Mouse (Mus musculus): ENCODE measurements around the gene Hhex. TPM values are rescaled to one million over a fixed set of nuclear protein-coding genes. Genes with fewer than 3 reads are reported as not detected.

Hhex gene
- total RNA-seq, 2 experiments from 2014 or later, result 3.4 to 3.9 TPM

DNA sequence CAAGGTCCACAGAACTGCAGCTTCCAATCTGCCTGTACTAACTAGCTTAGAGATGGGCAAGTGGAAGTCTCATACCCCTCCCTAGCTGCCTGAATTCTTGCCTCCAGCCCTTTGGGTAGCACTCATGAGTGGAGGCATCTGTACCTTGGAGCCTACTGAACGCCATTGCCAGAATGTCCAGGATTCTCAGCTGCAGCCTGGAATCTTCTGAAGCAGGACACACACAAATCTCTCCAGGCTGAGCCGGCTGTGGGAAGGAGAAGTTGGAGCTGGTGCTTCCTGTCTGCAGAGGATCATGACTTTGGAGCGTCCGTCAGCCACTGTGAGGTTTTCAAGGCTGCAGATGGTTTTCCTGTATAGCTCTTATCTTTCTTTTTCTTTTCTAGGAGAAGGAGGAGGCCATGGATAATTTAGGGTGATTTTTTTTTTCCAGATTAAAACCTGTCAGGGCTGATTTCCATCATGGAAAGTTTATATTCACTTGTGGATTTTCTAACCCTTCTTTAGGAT lies 9.1 kb downstream of the Hhex start:
- no peak for DNase-seq
- intact Hi-C loops (cut with DNase I; ENCODE audit: low total_unique reads), result no loop called here

DNA sequence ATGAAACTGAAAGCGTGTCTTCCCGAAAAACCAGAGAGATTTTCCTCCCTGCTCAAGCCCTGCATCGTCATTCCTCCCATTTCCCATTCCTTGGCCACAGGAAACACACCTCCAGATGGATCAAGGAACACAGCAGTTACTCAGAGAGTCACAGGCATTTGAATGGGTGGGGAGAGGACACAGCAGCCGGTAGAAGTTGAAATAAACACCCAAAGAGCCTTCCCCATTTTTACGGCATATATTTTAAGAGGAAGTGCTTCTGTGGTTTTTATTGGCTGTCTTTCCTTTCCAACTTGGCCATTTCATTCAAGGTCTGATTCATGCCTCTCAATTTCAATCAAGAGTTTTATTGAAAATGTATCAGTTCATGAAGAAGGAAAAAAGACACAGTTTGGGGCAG lies 13.6 kb downstream of the Hhex start:
- DNase-seq, result no peak
- intact Hi-C loops (cut with DNase I; ENCODE audit: low total_unique reads), result no loop called here

DNA sequence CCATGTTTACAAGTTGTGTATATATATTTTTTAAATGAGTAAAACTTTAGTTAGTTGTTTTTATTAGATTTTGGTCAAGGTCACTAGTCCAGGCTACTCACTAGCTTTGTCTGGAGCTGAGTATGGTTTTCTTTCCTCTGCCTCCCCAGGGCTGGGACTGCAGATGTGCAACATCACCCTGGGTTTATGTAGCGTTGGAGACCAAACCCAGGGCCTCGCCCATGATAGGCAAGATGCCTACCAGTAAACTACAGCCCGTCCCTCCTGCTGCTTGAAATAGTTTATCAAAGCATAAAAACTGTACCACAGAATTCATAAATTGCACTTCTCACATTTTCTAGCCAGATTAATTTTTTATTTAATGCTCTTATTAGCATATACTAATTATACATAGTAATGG lies 14.6 kb downstream of the Hhex start:
- intact Hi-C loops (cut with DNase I; ENCODE audit: low total_unique reads), result no loop called here
- DNase-seq, result no peak

DNA sequence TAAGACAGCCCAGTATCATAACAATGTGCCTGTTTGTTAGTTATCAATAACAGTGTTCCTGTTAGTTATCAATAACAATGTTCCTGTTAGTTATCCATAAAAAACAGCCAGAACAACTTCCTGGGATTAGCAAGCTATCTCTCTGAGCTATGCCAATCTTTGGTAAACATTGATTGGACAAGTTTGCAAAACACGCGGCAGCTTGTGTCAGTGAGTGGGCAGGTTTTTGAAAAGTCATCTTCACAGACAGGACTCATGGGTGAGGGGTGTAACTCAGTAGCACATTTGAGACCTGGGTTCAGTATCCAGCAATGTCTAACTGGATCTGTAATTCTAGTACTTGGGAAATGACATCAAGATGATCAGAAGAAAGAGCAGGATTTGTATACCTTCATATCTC lies 20.9 kb downstream of the Hhex start:
- intact Hi-C loops (cut with DNase I; ENCODE audit: low total_unique reads), result no loop called here
- DNase-seq, result no peak

DNA sequence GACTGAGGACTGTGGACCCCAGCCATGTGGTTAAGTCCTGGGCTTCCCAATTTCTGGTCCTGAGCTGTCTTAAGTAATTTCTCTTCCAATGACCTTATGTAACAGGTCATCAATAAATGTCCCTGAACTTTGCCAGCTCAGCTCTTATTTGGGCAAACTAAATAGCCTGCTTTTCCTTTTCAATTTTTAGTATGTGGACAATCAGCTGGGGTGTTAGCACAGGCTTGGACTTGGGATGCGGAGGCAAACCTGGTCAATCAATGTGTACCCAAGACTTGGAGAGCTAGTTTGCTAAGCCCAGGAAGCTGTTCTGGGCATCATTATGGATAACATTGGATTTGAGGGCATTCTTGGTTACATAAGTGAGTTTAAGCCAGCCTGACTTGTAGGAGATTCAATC lies 21.4 kb downstream of the Hhex start:
- intact Hi-C loops (cut with DNase I; ENCODE audit: low total_unique reads), result no loop called here
- DNase-seq, result no peak

DNA sequence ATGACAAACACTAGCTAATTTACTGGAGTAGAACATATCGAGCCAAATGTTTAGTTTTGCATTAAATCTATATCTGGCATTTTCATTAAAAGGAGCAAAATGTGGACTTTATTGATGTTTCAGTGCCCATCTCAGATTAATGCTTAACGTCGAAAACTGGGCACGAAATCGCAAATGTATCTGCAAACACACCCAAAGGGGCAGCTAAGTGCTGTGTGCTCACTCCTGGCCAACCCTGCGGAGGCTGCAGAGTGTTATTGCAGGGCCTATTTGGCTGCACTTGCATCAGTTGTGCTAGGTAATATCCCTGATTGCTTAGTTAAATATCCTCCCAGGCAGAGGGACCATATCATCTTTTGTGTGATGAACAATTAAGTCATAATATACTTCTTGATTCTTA lies 23.4 kb downstream of the Hhex start:
- intact Hi-C loops (cut with DNase I; ENCODE audit: low total_unique reads), result no loop called here

DNA sequence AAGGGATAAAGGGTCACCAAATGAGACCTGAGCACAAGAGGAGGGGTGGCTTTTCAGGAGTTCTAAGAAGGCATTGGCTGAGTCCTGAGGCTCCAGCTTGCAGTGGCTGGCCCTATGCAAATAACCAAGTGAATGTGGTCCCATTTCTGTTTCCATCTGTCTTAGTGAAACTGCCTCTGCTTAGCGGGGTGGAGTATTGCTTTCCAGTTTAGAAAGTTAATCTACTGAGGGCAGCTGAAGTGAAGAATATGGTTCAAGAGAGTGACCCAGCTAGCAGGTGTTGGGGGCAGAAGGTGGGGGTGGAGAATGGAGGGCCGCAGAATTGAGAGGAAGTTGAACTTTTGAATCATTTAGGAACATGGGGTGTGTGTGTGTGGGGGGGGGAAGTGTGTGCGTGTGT lies 31.8 kb downstream of the Hhex start:
- no peak for DNase-seq
- intact Hi-C loops (cut with DNase I; ENCODE audit: low total_unique reads), result no loop called here

More for the DNA sequence above, 23.4 kb downstream of the Hhex start:
- DNase-seq, result no peak

DNA sequence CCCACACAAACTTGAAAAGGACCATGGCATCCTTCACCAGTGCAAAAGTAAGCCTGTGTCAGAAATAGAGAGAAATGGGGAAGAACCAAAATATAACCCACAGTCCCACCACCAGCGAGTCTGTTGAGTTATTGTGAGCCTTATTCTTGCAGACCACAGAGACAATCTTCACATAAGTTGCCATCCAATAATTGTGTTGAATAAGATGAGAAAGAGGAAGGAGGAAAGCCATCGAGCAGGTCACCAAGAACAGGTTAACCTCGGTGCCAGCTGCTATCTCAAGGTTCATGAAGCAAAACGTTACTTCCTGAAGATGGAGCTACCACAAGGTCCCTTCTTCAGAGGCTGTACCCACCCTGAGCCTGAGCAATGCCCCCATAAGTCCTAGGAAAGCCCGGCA lies 32.4 kb downstream of the Hhex start:
- no peak for DNase-seq
- intact Hi-C loops (cut with DNase I; ENCODE audit: low total_unique reads), result no loop called here

DNA sequence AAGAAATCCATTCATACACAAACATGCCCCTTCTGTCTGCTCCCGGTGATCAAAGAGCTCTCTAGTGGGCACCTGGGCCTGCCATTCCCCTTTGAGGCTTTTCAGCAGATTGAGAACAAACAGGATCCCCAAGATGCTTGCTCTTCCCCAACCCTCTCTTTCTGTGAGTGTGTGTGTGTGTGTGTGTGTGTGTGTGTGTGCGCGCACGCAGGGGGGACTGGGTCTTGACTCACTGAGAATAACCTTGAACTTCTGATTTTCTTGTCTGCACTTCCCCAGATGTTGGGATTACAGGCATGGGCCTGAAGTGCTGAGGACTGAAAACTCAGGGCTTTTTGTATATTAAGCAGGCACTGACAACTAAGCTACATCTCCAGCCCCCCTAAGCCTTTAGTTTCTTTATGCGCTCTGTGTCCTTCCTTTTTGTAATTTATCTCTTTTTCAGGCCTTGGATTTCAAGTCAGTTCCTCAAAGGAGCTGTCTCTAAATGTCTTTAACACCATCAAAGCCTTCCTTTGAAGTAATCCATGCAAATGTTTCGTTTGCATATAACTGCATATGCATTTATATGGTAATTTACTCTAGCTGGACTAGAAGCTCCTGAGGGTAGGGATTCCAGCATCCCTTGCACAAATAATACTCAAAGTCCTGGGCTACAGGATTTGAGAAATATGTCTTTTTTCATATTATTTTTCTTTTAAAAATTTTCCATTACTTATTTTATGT lies 34.4 kb downstream of the Hhex start:
- no peak for DNase-seq
- intact Hi-C loops (cut with DNase I; ENCODE audit: low total_unique reads), result no loop called here

DNA sequence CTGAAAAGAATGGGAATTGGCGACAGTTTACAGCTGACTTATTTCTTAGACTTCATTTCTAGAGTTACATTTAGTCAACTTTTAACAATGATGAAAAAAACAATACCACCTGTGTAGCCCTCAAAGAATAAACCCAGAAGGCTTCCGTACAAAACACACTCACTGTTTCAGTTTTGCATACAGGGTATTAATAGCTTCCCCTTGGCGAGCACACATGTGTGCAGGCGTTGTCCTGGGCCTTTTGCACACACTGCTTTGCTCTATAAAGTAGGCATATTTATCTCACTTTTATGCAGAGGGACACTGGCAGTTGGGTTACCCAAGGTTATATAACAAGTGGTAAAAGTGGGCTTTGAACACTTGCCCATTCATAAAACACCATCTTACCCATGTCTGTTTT lies 37.1 kb downstream of the Hhex start:
- intact Hi-C loops (cut with DNase I; ENCODE audit: low total_unique reads), result no loop called here
- no peak for DNase-seq

DNA sequence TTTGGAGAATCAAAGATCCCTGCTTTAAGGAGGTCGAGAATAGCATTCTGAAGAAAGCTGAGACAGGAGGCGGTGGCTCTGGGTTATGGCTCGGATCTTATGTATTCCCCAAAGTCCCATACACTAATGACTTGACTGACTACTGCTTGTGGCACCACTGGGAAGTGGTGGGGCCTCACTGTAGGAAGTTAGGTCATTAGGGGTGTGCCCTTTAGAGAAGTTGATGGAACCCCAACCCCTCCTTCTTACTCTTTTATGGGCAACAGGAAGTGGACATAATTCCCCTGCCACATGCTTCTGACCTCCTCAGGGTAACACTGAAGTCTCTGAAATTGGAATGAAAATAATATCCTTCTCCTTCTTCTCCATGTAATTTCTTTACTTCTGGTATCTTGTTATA lies 38.0 kb downstream of the Hhex start:
- intact Hi-C loops (cut with DNase I; ENCODE audit: low total_unique reads), result no loop called here
- no peak for DNase-seq

DNA sequence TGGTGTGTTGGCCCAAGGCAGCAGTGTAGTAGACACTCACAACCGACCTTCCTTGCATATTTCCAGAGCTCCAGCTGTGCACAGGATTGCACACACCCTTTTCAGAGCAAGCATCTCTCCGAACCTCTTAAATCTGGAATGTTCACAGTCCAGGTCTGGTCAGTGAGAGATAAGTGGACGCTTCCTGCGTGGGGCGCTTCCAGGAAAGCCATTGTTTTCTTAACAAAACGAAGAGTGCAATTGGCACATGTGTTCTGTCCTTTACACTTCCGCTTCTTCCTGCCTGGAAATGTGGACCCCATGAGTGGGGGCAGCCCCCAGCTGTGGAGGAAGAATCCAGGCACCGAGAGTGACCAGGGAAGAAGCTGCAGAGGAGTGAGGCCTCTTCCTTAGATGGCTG lies 47.1 kb downstream of the Hhex start:
- DNase-seq, result no peak
- intact Hi-C loops (cut with DNase I; ENCODE audit: low total_unique reads), result no loop called here

DNA sequence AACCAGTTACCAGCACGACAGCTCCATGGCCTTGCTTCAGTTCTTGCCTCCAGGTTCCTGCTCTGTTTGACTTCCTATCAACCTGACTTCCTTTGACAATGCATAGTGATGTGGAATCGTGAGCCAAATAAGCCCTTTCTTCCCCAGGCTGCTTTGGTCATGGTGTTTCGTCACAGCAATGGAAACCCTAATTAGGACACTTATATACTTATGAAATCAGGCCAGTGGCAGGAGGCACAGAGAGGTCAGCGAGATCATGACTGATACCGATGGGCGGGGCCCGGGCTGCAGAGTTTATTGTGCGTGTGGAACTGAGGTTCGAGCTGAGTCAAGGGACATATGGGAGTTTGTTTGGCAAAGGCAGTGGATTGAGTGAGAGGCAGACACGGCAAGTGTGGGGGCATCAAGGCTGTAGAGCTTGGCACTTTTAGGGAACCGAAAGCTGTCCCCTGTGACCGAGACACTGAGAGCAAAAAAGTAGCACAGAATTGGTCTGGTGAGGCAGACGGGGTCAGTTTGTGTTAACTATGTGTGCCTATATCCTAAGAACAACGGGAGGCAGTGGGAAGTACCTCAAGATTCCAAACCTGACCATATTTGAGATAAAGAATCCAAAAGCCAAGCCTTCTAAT lies 48.1 kb downstream of the Hhex start:
- intact Hi-C loops (cut with DNase I; ENCODE audit: low total_unique reads), result no loop called here
- DNase-seq, result no peak

DNA sequence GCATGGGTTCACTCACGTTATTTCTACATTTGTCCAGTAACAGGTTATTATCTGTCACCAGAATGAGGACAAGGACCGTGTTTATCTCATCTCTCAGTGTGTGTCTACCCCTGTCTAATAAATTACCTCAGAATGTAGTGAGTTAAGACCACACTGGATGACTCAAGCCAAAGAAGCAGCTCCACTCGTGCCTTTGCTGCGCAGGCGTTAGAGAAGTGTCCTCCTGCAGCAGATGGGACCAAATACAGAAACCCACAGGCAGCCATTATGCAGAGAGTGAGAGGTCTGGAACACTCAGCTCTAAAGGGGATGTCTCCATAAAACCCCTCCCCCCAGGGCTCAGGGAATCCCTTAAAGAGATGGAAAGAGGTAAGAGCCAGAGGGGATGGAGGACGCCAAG lies 50.2 kb downstream of the Hhex start:
- intact Hi-C loops (cut with DNase I; ENCODE audit: low total_unique reads), result no loop called here

DNA sequence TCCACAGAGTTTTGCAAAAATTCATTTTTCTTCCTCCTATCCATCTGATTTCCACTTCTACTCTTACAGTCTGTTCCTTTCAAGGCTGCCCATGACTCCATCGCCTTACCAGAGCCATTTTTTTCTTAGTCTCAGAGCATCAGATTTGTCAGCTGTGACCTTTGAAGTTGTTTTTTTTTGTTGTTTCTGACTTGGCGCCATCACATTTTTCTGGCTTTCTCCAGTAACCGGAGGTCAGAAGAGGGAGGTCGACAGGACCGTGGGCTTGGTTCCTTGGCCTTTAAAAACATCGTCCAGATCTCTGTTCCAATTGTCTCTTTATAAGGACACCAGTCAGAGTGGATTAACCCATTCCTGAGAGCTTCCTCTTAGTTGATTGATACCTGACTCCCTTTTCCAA lies 52.2 kb downstream of the Hhex start:
- intact Hi-C loops (cut with DNase I; ENCODE audit: low total_unique reads), result no loop called here
- no peak for DNase-seq

More for the DNA sequence above, 50.2 kb downstream of the Hhex start:
- DNase-seq, result no peak

DNA sequence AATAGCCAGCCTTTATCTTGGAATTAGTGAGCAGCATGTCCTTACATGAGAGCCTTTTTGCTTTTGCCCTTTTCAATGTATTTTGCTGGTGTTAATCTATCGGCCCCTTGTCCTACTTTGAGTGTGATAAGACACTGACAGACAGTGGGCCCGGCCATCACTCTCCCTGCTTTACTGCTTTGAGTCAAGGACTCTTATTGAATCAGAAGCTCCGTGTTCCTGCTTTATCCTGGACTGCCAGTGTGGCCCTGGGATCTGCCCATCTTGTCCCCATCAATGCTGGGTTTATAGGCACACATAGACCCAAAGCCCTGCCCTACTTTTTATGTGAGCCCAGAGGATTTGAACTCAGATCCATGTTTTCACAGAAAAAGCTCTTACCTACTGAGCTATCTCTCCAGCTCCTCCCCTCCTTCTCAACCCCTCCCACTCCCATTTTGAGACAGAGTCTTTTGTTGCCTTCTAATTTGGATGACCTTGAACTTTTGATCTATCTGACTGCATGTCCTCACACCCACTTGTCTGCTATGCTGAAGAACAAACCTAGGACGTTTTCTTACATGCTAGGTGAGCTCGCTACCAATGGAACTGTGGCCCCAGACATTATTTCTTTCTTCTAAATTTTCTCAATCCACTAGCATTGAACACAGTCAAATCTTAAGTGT lies 53.3 kb downstream of the Hhex start:
- no peak for DNase-seq
- intact Hi-C loops (cut with DNase I; ENCODE audit: low total_unique reads), result no loop called here

DNA sequence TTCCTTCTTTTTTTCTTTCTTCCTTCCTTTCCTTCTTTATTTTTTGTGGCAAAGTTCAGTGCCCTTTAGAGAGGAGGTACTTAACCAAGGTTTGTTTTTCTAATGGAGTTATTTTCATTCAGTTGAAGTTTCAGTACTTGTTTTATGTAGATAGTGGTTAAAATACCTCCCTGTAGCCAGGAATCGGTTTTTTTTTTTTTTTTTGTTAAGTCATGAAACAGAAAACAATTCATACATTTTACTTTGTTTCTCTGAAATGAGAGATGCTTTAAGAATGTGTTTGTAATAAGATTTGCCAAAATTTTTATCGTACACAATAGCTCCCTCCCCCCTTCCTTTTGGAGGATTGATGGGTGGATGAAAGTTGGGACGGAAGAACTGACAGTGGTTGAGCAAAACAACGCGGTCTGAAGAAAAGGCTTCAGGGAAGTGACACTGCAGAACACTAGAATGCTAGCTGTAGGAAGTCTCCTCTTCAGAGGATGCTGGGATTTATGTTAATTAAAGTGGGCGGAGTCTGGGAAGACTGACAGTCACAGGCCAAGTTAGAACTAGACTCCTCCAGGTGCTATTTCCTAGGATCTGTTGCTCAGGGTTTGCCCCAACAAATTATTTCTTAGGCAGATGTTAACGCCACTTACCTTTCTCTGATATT lies 54.1 kb downstream of the Hhex start:
- intact Hi-C loops (cut with DNase I; ENCODE audit: low total_unique reads), result no loop called here
- no peak for DNase-seq

Measured in gastrocnemius, postnatal 14 days (tissue).